24 mouse cellular contexts compared by ENCODE assay signal in the genomic region with DNA sequence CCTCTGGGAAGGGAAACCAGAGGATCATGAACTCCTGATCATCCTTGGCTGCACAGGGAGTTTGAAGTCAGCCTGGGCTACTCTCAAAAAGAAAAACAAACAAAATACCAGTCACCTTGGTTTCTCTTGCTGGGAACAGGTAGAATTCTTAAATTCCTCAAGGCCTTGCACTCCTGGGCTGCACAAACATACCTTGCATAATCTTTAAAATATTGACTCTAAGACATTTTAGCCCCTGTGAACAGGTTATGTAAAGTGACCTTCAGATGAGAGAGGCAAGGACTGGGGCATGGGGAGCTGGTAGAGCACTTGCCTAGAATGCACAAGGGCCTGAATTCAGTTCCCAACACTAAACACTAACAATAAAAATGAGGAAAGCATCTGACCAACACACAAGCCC.
"Had no signal": no experiment of that assay in that cellular context is flagged by ENCODE, and none has a peak within 500 bp of the region (broad histone marks: within the 10 kb centered on the region; RNA-seq: fewer than 3 reads in every experiment).

No protein-coding gene starts in this region.

- H3K9me3 ChIP-seq: heart, embryonic 10.5 days; heart, embryonic 12.5 days; hindbrain, embryonic 10.5 days; hindbrain, embryonic 12.5 days; intestine, embryonic 15.5 days; limb, embryonic 10.5 days; limb, embryonic 12.5 days had no signal

- ATAC-seq: forebrain, embryonic 16.5 days; hindbrain, embryonic 16.5 days; inflammation-experienced regulatory T-cells, adult 6 months; intestine, embryonic 15.5 days; intestine, postnatal 0 days had no signal

- DNase-seq: gastrocnemius, adult 2 months; gastrocnemius, postnatal 10 days; gastrocnemius, postnatal 25 days; heart, adult 18-20 months; heart, postnatal 10 days; heart, postnatal 4 days; kidney, adult 18-20 months; kidney, postnatal 10 days; kidney, postnatal 25 days; kidney, postnatal 4 days had no signal

- H3K4me3 ChIP-seq: gastrocnemius, adult 2 months; heart, embryonic 10.5 days; heart, embryonic 12.5 days; hindbrain, embryonic 10.5 days; hindbrain, embryonic 12.5 days; intestine, embryonic 15.5 days; layer of hippocampus, adult 2 months; left cerebral cortex, adult 2 months; limb, embryonic 10.5 days; limb, embryonic 12.5 days had no signal

- H3K27me3 ChIP-seq: heart, embryonic 12.5 days; hindbrain, embryonic 12.5 days; intestine, embryonic 15.5 days; limb, embryonic 12.5 days had no signal

- H3K4me2 ChIP-seq: heart, embryonic 12.5 days; hindbrain, embryonic 12.5 days; hindbrain, embryonic 14.5 days; intestine, embryonic 15.5 days; limb, embryonic 12.5 days had no signal

- H3K27ac ChIP-seq: gastrocnemius, adult 2 months; heart, embryonic 10.5 days; hindbrain, embryonic 10.5 days; hindbrain, embryonic 12.5 days; hindbrain, embryonic 14.5 days; intestine, embryonic 15.5 days; layer of hippocampus, adult 2 months; left cerebral cortex, adult 2 months; limb, embryonic 10.5 days; limb, embryonic 12.5 days had no signal

- H3K9ac ChIP-seq: heart, embryonic 12.5 days; hindbrain, embryonic 12.5 days; hindbrain, embryonic 14.5 days; intestine, embryonic 15.5 days; limb, embryonic 12.5 days had no signal
